Mouse (Mus musculus) kidney, adult 2 months (tissue): ENCODE results near the gene Ift122.

Experiments
- CTCF ChIP-seq: fragments of 200-500 bp; conservative IDR thresholded peaks from 2 replicates; pipeline ENCODE4 v1.5.1; 2011; ENCODE audit warnings: low read depth, mild to moderate bottlenecking, control low read depth, low read length, moderate library complexity, mixed read lengths; ENCODE audit not compliant: insufficient read depth, insufficient read length
- POLR2A ChIP-seq: fragments of 200-500 bp; IDR thresholded peaks from one replicate; pipeline ENCODE4 v1.6.1; 2011; ENCODE audit warnings: low read depth, low read length, control low read depth

DNA sequence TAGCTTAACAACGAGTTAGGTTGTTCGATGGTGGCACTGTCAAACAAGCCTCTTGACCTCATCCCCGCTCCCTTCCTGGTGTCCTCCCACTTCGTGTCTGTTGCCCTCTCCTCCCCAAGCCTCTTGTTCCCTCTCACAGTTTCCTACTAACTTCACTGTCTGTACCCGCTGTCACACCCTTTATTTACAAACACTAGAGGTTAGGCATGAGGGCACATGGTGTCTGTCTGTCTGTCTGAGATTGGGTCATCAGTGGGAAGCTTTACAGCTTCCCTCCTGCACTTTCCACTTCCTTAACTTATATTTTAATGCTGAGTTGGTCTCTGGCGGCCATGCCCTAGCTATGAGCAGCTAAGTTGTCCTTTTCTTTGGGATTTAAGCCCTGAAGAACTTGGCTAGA, 26.5 kb downstream of the Ift122 start:
- no peak for TF ChIP-seq CTCF
- no peak for TF ChIP-seq POLR2A
